Mouse (Mus musculus) lung, embryonic 16.5 days (tissue): ENCODE results near the gene Mier1. TPM values are rescaled to one million over a fixed set of nuclear protein-coding genes. Genes with fewer than 3 reads are reported as not detected.
"Not testable (repeated sequence)": the region's sequence is repeated elsewhere in the genome, so short reads cannot be mapped to it uniquely, and the experiment has no call there.

ENCODE experiments used
- ATAC-seq: fragments of 200-750 bp; cut with Nextera tagmentation; 2 replicates; pipeline ENCODE4 v1.8.0; 2017; ENCODE audit warnings: low read depth, mild to moderate bottlenecking, moderate library complexity
- H3K27ac ChIP-seq: fragments of 300-500 bp; sonication (generic); 2 replicates; pipeline ENCODE4 v1.5.1; 2014; ENCODE audit warnings: mild to moderate bottlenecking, control low read depth, low read length
- H3K27me3 ChIP-seq: fragments of 300-500 bp; sonication (generic); 2 replicates; pipeline ENCODE4 v1.6.1; 2014; ENCODE audit warnings: low read depth, low read length, mixed read lengths; ENCODE audit not compliant: control insufficient read depth, insufficient read depth
- H3K36me3 ChIP-seq: fragments of 300-500 bp; sonication (generic); 2 replicates; pipeline ENCODE4 v1.6.1; 2014; ENCODE audit warnings: low read length; ENCODE audit not compliant: control insufficient read depth, insufficient read depth
- H3K4me1 ChIP-seq: fragments of 300-500 bp; sonication (generic); replicated peaks from 2 replicates; pipeline ENCODE4 v1.6.1; 2014; ENCODE audit warnings: low read length, mixed read lengths; ENCODE audit not compliant: control insufficient read depth, insufficient read depth
- H3K4me2 ChIP-seq: fragments of 300-500 bp; sonication (generic); 2 replicates; pipeline ENCODE4 v1.6.1; 2014; ENCODE audit warnings: low read depth, low read length, control low read depth
- H3K4me3 ChIP-seq: fragments of 300-500 bp; sonication (generic); 2 replicates; pipeline ENCODE4 v1.5.1; 2014; ENCODE audit warnings: mild to moderate bottlenecking, low read length, control low read depth
- H3K9ac ChIP-seq: fragments of 300-500 bp; sonication (generic); 2 replicates; pipeline ENCODE4 v1.6.1; 2014; ENCODE audit warnings: low read length, control low read depth
- H3K9me3 ChIP-seq: fragments of 300-500 bp; sonication (generic); 2 replicates; pipeline ENCODE4 v1.6.1; 2016; ENCODE audit warnings: low read length; ENCODE audit not compliant: control insufficient read depth
- WGBS: fragments of 180-500 bp; shearing (Covaris S2); extraction: QIAGEN DNeasy Blood & Tissue Kit; methylation state at CpG from one replicate; pipeline ENCODE4 v1.1.7; 2014; 5-methylcytosine and 5-hydroxymethylcytosine counted together
- polyA plus RNA-seq: library from polyadenylated mRNA; unstranded; fragments of >200 nt; fragmentation: Nextera tagmentation; extraction: Ambion mirVana; gene quantifications from 2 replicates; pipeline ENCODE4 v1.2.1, GENCODE M21; 2015

Mier1 gene
- polyA plus RNA-seq, 1 experiment from 2014 or later = 38.4 TPM

DNA sequence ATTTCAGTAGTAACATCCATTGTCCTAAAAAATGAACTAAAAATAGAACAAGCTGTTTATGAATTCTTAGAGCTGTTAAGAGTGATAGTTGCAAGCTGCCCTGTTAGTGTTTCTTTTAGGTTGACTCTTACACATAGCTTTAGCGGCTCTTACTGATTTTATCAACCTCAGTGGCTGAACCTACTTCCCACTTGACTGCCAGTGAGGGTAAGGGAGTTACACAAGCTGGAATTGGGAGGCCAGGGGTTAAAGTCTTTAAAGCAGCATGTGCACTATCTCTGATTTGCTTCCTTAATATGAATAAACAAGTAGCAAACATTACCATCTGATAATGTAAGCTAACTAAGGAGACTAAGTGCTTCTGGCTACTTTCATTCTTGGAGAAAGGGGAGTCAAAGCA is 22.8 kb downstream of the Mier1 start:
- H3K4me3 ChIP-seq = no peak overlapping the region
- 31% methylated on average over 1 of the region's 1 CpGs for WGBS
- H3K9me3 ChIP-seq = no peaks in the 10 kb centered on the region
- H3K27ac ChIP-seq = no peak overlapping the region
- peaks cover 17% of the 10 kb centered on the region for H3K36me3 ChIP-seq
- no peaks in the 10 kb centered on the region for H3K4me1 ChIP-seq
- no peak overlapping the region for H3K9ac ChIP-seq
- no peaks in the 10 kb centered on the region for H3K27me3 ChIP-seq
- no peak overlapping the region for H3K4me2 ChIP-seq
- no peak for ATAC-seq

DNA sequence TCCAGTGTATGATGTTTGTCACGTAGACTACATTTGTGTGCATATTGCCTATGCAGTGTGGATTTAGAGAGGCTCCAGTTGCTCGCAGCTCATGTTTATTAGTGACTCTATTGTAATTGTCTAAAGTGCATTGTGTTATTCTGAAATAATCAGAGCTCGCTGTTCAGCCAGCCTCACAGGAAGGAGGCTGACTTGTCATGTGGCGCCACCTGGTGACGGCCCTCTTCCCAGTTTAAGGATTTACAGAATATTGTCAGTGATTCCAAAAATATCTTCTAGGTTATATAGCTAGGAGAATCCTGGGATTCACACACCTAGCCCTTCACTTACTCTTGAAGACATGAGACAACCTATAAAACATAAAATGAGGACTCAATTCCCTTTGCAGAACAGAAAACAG is 32.1 kb downstream of the Mier1 start:
- no peak overlapping the region for H3K9ac ChIP-seq
- H3K27me3 ChIP-seq = no peaks in the 10 kb centered on the region
- WGBS = 36% methylated on average over 5 of the region's 5 CpGs
- H3K36me3 ChIP-seq = peaks cover 30% of the 10 kb centered on the region
- no peak overlapping the region for H3K4me3 ChIP-seq
- no peak overlapping the region for H3K4me2 ChIP-seq
- no peaks in the 10 kb centered on the region for H3K4me1 ChIP-seq
- no peak for ATAC-seq
- H3K9me3 ChIP-seq = no peaks in the 10 kb centered on the region
- no peak overlapping the region for H3K27ac ChIP-seq

DNA sequence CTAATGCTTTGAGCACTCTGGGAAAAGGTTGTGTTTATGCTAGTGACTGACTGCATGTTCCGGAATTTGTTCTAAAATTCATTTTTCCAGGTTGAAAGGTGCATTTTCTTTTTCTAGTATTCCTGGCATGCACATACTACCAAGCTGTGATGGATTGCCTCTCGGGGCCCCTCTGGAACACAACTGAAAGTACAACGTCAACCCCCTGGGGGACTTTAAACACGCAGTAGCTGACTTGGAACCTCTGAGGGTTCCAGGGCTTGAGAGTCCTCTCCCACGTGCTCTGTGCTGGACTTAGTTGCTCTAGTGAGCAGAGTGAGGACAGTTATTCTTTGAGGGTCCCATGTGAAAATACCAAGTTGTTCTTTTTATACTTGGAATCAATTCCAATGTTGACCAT is 37.8 kb downstream of the Mier1 start:
- no peak for ATAC-seq
- WGBS = 88% methylated on average over 5 of the region's 5 CpGs
- H3K9me3 ChIP-seq = no peaks in the 10 kb centered on the region
- no peaks in the 10 kb centered on the region for H3K4me1 ChIP-seq
- H3K27me3 ChIP-seq = no peaks in the 10 kb centered on the region
- H3K27ac ChIP-seq = no peak overlapping the region
- no peak overlapping the region for H3K4me2 ChIP-seq
- H3K36me3 ChIP-seq = peaks cover 30% of the 10 kb centered on the region
- no peak overlapping the region for H3K9ac ChIP-seq
- no peak overlapping the region for H3K4me3 ChIP-seq

DNA sequence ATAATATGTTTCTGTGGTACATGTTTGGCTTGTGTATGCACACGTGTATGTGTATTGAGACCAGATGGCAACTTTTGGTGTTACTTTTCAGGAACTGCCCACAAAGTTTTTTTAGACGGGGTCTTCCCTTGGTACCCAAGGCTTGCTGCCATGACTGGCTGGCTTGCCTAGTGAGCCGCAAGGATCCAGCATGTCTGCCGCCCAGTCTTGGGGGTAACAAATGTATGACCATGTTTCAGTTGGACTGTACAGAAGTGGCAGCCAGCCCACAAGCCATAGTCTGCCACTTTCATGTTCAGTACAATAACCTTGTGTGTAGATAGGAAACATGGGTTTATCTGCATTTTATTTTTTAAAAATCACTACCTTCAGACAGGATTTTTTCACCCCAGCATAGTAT is 44.6 kb downstream of the Mier1 start:
- Histone ChIP-seq H3K27ac (no peak overlapping the region), H3K27me3 (no peaks in the 10 kb centered on the region), H3K4me3 (no peak overlapping the region), H3K9me3 (no peaks in the 10 kb centered on the region), H3K4me2 (no peak overlapping the region), H3K4me1 (no peaks in the 10 kb centered on the region), H3K36me3 (peaks cover 31% of the 10 kb centered on the region), H3K9ac (no peak overlapping the region)
- ATAC-seq = no peak
- WGBS = 91% methylated on average over 4 of the region's 4 CpGs

DNA sequence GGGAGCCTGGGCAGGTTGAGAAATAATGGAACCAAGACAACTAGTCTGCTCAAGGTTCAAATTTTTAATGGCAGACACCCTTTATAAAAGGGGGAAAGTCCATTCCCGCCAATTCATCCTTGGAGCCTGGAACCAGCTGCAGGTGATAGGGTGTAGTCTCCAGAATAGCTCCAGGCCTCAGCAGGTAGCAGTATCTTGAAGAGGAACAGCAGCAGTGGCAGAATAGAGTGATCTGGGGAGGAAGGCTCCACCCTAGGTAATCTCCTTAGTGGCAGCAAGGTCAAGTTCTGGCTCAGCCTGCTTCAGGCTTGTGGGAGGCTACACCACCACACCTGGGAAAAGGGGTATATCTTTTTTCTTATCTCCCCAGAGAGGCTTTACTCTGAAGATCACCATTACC is 52.0 kb downstream of the Mier1 start:
- H3K4me3 ChIP-seq, H3K9me3 ChIP-seq, H3K4me1 ChIP-seq, H3K27ac ChIP-seq, H3K9ac ChIP-seq, H3K4me2 ChIP-seq, H3K27me3 ChIP-seq, ATAC-seq: not testable (repeated sequence)
- WGBS = 88% methylated on average over 1 of the region's 1 CpGs
- peaks cover 18% of the 10 kb centered on the region for H3K36me3 ChIP-seq

DNA sequence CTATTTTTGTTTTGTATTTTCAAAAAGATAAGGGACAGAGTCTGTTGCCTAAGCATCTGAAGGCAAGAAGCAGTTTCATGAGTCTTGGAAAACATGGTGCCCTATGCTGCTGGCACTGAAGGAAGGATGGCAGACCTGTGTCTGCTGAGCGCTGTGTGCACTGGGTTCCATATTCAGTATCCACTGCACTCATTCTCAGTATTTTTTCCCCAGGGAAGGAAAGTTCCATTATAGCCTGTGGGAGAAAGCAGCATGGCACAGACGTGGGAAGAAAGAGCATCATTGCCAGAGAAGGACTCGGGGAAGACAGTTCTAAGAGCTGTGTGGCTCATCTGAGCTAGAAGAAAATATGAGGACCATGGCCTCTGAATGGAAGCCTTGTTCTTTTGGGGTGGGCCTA is 57.1 kb downstream of the Mier1 start:
- Histone ChIP-seq H3K9me3 (no peaks in the 10 kb centered on the region), H3K4me2 (no peak overlapping the region), H3K27me3 (no peaks in the 10 kb centered on the region), H3K4me1 (no peaks in the 10 kb centered on the region), H3K27ac (no peak overlapping the region), H3K9ac (no peak overlapping the region), H3K36me3 (peaks cover 16% of the 10 kb centered on the region), H3K4me3 (no peak overlapping the region)
- WGBS = 84% methylated on average over 3 of the region's 3 CpGs
- ATAC-seq = no peak

DNA sequence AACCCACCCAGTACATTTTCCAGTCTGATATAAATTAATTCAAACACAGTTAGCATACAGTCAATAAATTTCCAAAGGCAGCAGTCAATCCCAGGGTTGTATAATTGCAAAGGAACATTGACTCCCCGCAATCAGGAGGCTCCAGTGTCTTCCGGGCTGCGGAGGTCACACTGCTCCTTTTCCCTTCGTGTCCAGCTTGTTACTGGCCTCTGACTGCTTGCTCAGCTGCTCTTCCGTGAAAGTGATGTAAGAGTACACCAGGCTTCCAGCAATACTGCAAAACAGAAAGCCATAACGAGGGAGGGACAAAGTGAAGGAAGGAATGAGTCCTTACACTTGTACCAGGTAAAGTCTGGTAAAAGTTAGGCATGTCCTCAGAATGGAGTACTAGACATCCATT is 59.3 kb downstream of the Mier1 start:
- peaks cover 3% of the 10 kb centered on the region for H3K4me1 ChIP-seq
- no peak for ATAC-seq

DNA sequence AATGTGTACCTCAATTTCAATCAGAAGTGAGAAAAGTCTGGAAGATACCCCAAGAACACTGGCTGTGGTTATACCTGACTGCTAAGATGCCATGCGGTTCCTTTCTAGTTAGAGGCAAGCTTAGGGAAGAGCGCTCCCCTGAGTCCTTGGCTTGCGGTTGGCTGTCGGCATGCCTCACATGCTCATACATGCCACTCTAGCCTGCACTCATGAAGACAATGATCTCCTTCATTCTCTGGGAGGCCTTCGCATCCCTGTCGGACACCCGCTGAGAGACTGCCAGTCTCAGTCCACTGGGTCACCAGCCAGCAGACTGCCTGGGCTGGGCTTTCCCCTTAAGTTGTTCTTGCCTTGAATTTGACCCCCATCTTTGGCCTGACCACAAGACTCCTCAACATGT is 59.8 kb downstream of the Mier1 start:
- WGBS = 85% methylated on average over 7 of the region's 7 CpGs
- Histone ChIP-seq H3K9me3 (no peaks in the 10 kb centered on the region), H3K27me3 (no peaks in the 10 kb centered on the region), H3K4me2 (no peak overlapping the region), H3K9ac (no peak overlapping the region), H3K4me3 (no peak overlapping the region), H3K4me1 (peaks cover 7% of the 10 kb centered on the region), H3K27ac (no peak overlapping the region), H3K36me3 (peaks cover 16% of the 10 kb centered on the region)
- no peak for ATAC-seq

More for the DNA sequence above, 59.3 kb downstream of the Mier1 start:
- WGBS = 66% methylated on average over 6 of the region's 6 CpGs
- Histone ChIP-seq H3K9me3 (no peaks in the 10 kb centered on the region), H3K36me3 (peaks cover 16% of the 10 kb centered on the region), H3K9ac (no peak overlapping the region), H3K4me3 (no peak overlapping the region), H3K27ac (no peak overlapping the region), H3K4me2 (no peak overlapping the region), H3K27me3 (no peaks in the 10 kb centered on the region)

DNA sequence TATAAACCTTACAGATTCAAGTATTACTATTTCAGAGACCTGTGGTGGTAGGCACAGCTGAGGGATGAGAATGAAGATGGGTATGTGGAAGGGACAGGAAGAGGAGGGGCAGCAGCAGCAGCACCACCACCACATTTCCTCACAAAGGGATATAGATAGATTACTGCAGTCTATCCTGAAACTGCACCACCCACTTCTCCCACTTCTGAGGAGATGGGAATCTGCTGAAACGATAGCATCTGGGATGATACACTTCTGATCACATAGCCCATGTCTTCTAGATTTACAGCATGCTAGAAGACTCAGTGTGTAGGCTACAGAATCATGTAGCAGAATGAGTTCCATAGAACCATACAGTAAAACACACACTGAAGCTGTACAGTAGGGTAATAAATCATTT is 63.5 kb downstream of the Mier1 start:
- H3K9me3 ChIP-seq = no peaks in the 10 kb centered on the region
- H3K9ac ChIP-seq = no peak overlapping the region
- no peak overlapping the region for H3K27ac ChIP-seq
- no peaks in the 10 kb centered on the region for H3K27me3 ChIP-seq
- H3K4me1 ChIP-seq = peaks cover 8% of the 10 kb centered on the region
- H3K4me3 ChIP-seq = no peak overlapping the region
- H3K4me2 ChIP-seq = no peak overlapping the region
- ATAC-seq = no peak
- 83% methylated on average over 1 of the region's 1 CpGs for WGBS
- peaks cover 8% of the 10 kb centered on the region for H3K36me3 ChIP-seq

DNA sequence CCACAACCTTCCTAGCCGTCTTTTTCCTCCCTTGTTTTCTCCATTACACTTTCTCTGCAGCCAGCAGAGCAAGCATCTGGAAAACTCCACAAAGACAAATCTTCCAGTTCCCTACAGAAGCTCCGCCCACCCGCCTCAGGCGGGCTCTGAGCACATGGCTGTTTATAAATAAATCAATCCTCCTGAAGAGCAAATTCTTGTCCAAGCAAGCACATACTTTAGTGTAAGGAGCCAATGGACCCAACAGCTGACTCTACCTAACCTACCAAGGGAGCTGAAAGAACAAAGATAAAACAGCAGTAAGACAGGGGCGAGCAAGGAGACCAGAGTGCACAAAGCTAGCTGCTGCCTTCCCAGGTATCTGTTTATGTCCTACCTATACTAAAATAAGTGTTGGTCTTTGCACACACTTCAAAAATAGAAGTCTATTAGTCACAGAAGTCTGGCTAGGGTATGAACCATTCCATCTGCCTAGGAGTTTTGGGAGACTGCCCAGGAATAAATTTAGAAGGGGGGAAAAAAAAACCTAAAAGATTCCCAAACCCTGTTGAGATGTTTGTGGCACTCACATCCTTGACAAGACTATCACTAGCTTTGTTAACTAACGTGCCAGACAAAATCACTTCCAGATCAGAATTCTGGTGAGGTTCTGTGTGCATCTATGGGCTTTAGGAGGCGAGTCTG is 64.6 kb downstream of the Mier1 start:
- Histone ChIP-seq H3K4me3 (no peak overlapping the region), H3K4me2 (no peak overlapping the region), H3K27me3 (no peaks in the 10 kb centered on the region), H3K9me3 (no peaks in the 10 kb centered on the region), H3K36me3 (peaks cover 11% of the 10 kb centered on the region), H3K9ac (no peak overlapping the region), H3K27ac (no peak overlapping the region), H3K4me1 (peaks cover 8% of the 10 kb centered on the region)
- peak; percentile 61 for ATAC-seq
- 56% methylated on average over 7 of the region's 7 CpGs for WGBS
